Mouse (Mus musculus) frontal cortex, postnatal 10 days (tissue): ENCODE measurements around the gene Hist1h3a.
A peak's percentile ranks its signal among the peaks of the same experiment; 100 is the strongest.
"Not testable (repeated sequence)": the region's sequence is repeated elsewhere in the genome, so short reads cannot be mapped to it uniquely, and the experiment has no call there.

Experiments used
- DNase-seq, 2 experiments: peaks; one replicate each; pipeline ENCODE4 v3.0.0; 2022; ENCODE audit warnings: low spot score in 2 of 2, mixed read lengths in 1 of 2

The Hist1h3a gene

DNA sequence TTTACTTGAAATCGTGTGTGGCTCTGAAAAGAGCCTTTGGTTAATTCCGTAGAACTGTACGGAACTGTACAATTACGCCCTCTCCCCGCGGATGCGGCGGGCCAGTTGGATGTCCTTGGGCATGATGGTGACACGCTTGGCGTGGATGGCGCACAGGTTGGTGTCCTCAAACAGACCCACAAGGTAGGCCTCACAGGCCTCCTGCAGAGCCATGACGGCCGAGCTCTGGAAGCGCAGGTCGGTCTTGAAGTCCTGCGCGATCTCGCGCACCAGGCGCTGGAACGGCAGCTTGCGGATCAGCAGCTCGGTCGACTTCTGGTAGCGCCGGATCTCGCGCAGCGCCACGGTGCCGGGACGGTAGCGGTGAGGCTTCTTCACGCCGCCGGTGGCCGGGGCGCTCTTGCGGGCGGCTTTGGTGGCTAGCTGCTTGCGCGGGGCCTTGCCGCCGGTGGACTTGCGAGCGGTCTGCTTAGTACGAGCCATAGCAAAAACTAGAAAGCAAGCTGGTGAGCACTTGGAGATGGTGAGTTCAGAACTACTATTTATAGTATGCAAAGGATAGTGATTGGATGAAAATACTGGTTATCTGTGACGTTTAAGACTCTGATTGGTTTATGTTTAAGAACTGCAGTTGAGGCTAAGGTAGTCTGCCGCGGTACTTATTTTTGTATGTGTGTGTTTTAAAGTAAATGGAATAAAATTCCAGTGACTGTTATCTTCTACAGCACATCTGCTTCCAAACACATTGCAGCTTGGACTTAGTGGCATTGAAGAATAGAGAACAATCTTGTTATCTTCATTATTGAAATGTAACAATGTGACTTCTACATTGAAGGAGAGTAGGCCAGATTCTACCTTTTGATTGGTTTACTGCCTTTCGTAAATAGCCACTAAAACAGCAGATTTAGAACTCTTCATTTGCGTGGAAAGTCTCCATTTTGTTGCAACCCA is at the start of gene Hist1h3a:
Hist1h3a (minus strand) TSS at position 516 of the 951 bp plus-strand sequence.
- DNase-seq: peak; percentile 49 to 56

DNA sequence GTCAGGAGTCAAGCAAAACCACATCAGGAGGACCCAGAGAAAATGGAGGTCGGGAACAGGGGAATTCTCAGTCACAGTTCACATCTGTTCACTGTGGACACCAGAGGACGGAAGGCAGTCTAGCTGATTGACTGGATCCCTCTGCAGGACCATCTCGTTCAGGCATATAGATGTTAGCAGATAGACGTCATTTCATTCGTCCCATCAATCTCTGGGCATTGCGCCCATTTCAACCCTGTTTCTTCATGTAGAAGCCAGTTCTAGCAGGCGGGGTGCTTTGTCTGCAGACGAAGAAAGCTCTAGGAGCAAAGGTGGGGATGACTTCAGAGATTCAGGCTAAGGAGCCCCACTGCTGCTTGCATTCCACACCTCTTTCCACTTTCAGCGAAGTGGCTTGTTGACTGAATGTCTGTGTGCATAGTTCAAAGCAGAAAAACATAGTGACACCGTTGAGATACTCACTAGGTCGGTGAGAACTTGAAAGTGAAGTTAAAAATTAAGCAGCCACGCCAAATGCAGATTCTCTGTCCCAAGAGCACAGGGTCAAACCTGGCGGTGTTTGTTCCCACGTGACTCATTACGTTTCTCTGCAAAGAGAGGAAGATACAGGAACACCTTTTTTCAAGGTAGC is 44.4 kb upstream of the Hist1h3a start, which contains the start of gene Slc17a2:
Slc17a2 (plus strand) TSS at position 572 of the 631 bp plus-strand sequence.
- DNase-seq: no peak

DNA sequence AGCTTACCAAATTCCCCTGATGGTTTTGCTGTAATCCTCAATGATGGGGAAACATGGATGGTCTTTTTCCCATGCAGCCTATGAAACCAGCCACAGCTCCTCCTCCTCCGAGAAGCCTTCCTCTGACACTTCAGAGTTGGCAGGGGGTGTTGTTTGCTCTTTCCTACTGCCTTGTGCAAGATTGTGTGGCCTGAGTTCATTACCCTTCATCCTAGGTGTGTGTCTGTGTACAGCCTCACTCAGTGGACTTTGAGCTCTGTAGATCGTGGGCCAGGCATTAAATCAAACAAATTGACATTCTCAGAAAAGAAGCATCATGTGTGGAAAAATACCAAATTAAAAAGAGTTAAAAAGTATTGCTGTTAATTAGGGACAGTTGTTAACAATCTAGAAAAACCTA is 42.3 kb upstream of the Hist1h3a start:
- DNase-seq: no peak

DNA sequence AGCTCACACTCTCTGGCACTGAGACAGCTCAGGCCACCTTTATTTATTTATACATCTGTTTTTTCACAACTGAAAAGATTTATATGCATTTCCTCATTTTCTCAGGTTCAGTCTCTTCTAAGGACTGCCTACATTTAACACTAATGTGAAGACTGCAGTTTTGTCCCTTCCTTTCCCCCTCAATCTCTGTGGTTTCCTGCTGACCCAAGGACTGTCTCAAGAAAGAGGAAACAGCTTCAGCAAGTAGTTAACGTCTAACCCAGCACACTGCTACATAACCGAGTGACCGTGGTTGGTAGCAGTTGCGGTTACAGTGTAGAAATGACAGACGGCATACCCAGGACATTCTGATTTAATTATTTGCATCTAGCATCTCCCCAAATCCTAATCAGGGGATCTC is 37.2 kb upstream of the Hist1h3a start:
- DNase-seq: no peak

DNA sequence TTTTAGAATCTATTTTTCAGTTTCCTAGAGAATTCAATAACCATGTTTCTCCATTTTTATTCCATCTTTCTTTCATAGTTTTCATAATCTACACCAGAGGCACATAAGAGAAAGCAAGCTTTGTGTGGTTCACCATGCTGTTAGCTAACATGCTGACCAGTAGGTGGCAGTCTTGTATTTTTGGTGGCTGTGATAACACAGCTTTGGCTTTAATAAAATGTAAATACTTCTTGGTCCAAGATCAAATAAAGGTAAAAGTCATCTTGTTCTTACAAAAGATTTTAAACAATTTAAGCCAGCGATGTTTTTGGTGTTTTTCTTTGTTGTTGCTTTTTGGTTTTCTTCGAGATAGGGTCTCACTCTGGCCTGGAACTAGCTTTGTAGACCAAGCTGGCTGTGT is 30.3 kb upstream of the Hist1h3a start:
- peak in 1 of 2 experiments; percentile 33 for DNase-seq

DNA sequence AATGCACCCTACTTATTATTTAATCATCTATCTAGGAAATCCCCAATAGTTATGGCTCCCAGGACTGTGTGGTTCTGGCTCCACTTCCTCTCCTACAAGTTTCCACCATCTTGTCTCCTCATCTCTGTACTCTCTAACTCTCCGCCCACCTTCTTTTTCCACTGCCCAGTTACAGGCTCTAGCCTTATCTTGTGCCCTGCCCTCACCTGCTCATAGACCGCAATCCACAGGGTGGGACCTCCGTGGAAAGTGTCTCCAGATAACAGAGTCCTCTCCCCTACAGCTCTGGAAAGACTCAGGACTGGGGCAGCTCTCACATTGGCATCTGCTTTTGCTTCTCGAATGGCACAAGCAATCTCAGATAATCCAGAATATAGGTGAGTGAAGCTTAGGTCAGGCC is 16.8 kb upstream of the Hist1h3a start:
- DNase-seq: no peak

DNA sequence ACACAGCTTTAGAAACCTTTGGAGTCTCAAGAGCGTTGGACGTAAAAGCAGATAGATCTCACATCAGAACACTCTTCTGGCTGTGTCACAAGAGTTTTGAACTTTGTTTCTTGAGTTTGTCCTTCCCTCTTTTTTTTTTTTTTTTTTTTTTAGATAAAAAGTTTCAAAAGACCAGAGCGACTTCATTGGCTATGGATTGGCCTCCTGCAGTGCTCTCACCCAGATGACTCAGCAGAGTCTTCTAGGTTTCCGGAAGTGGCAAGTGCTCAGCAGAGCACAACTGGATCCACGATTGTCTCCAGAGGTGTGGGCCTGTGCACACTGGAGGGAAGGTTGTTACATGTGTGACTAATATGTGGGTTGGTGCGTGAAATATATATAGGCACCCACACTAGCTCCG is 16.2 kb upstream of the Hist1h3a start:
- no peak for DNase-seq

DNA sequence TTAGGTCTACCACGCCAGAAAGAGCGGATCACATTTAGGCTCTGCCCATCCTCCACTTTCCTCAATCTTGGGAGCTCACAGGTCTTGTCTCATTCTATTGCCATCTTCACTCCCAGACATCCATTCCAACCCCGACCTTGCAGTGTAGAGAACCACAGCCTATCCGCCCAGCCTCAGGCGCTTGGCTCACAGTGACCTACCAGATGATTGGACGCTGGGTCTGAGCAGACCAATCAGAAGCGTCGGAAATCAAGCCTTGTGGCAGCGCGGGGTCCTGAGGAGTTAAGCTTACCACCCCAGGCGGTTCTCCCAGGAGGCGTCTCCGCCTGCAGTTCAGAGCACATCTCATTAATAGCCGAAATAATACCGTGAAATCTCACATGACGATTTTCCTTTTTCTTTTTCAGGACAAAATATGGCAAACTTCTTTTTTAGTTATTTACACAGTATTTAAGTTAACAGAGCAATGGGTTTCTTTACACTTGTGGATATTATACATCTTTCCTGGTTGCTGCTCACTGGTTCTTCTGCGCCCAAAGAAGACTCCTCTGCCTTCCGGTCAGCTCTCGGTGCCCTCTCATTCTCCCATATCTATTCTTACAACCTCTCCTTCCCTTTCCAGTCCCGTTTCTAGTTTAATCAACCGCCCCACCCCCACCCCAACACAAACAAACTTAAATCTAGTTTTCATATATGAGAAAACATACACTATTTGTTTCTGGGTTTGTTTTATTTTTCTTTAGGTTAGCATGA is 10.6 kb upstream of the Hist1h3a start:
- DNase-seq: peak in 1 of 2 experiments; percentile 43

DNA sequence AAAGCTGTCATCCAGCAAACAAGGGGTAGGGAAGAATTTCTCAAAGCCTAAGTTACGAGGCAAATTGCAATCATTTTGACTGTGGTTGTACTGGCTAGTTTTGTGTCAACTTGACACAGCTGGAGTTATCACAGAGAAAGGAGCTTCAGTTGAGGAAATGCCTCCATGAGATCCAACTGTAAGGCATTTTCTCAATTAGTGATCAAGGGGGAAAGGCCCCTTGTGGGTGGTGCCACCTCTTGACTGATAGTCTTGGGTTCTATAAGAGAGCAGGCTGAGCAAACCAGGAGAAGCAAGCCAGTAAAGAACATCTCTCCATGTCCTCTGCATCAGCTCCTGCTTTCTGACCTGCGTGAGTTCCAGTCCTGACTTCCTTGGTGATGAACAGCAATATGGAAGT is 7.4 kb upstream of the Hist1h3a start, which contains the start of gene Trim38:
Trim38 (plus strand) TSS at position 301 of the 400 bp plus-strand sequence.
- not testable (repeated sequence) for DNase-seq

DNA sequence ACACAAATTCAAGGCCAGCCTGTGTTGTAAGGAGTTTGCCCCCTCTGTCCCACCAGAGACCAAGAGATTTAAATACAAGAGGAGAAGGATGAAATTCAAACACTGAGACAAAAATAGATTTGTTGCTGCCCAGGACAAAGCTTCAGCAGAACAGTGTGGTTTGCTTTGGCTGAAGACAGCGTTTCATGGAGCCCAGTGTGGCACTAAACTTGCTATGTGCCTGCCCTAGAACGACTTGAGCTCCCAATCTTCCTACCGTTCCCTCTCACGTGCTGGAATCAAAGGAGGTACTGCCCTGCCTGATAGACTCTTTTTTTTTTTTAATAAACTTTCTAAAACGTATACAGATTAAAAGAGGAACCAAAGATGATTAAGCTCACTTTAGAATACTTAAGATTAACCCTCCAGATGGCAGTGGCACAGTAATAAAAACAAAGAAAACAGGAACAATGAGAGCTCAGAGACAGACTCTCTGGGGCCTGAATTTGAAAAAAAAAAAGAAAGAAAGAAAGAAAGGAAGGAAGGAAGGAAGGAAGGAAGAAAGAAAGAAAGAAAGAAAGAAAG is 6.7 kb upstream of the Hist1h3a start:
- DNase-seq: no peak

DNA sequence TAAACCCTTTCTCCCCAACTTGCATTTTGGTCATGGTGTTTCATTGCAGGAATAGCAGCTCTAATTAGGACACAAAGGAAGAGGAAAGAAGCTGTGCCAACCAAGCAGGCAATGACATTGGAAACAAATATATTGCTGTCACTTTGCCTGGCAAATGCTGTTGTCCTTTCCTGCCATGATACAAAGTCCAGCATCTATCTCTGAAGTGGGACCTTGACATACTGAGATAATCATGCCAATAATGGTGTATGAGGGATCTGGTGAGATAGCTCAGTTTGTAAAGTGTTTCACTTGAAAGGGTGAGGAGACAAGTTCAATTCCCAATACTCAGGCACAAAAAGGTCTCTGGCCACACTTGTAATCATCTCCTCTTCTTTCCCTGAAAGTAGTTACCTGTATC is 4.6 kb upstream of the Hist1h3a start:
- no peak for DNase-seq

DNA sequence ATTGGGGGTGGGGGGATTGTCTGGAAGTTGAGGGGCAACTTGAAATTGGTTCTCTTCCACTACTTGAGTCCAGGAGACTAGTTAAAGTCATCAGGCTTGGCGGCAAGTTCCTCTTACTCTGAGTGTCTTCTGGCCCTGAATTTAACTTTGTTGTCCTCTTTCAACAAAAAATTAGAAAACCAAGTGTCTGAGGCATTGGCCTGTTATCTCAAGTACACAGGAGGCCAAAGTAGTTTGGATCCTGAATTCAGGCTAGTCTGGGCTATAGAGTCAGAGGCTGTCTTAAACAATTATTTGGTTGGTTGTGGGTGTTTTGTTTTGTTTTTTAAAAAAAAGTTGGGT is 3.0 kb upstream of the Hist1h3a start:
- DNase-seq: no peak

DNA sequence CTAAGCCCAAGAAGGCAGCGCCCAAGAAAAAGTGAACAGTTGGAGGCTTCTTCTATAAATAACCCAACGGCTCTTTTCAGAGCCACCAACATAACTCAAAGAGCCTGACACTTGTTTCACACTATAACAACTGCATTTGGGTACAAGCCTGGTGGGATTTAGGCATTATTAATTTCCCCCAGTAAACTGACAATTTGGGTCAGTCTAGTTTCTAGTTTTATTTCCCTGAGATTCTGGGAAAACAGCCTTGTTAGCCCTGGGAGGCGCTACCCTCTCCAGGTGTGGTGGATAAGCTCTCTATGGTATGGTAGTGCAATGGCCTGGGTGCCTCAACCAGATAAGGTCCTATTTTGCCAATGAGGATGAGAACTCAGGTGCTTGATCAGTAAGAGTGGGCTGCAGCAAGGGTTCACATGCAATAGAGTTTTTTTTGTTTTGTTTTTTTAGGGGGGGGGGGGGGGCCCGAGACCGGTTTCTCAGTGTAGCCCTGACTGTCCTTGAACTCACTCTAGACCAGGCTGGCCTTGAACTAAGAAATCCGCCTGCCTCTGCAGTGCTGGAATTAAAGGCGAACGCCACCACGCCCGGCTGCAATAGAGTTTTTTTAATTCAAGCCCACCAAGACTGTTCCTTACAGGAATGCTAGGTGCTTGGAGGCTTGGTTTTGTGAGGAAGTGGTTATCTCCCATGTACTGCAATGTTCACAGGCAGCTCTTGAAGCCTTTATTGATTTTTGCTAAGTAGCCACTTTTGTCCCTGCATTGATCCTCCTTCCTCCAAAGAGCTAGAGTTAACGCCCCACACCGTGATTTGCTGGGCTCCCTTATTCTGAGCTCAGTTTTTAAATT is 2.4 kb upstream of the Hist1h3a start:
- DNase-seq: no peak

DNA sequence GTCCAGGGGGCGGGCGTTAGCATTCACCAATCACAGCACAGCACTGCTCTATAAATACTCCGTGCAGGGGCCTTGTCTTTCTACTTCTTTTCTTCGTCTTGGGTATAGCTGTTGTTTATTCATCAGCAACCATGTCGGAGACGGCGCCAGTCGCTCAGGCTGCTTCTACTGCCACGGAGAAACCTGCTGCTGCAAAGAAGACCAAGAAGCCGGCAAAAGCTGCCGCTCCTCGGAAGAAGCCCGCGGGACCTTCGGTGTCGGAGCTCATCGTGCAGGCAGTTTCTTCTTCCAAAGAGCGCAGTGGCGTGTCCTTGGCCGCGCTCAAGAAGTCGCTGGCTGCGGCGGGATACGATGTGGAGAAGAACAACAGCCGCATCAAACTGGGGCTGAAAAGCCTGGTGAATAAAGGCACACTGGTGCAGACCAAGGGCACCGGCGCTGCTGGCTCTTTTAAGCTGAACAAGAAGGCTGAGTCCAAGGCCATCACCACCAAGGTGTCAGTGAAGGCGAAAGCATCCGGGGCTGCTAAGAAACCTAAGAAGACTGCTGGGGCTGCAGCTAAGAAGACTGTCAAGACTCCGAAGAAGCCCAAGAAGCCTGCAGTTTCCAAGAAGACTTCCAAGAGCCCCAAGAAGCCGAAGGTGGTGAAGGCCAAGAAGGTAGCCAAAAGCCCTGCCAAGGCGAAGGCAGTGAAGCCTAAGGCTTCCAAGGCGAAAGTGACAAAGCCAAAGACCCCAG is 1.6 kb upstream of the Hist1h3a start, which contains the start of gene Hist1h1a:
Hist1h1a (plus strand) TSS at position 81 of the 738 bp plus-strand sequence.
- peak; percentile 77 to 78 for DNase-seq

DNA sequence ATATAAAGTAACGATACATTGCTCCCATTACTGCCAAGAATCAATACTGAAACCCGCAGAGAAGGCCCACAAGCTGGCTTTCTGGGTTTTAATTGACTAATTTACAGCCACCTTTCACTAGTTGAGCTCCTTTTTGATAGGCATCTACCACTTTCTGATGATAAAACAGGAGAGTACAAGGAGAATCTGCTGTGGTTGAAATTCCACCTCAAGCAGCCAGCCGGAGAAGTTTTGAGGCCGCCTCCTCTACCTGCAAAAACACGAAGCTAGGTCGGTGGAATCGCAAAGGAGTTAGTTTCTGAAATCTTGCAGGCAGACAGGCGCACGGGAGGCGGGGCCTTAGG is 1.0 kb upstream of the Hist1h3a start:
- DNase-seq: no peak

DNA sequence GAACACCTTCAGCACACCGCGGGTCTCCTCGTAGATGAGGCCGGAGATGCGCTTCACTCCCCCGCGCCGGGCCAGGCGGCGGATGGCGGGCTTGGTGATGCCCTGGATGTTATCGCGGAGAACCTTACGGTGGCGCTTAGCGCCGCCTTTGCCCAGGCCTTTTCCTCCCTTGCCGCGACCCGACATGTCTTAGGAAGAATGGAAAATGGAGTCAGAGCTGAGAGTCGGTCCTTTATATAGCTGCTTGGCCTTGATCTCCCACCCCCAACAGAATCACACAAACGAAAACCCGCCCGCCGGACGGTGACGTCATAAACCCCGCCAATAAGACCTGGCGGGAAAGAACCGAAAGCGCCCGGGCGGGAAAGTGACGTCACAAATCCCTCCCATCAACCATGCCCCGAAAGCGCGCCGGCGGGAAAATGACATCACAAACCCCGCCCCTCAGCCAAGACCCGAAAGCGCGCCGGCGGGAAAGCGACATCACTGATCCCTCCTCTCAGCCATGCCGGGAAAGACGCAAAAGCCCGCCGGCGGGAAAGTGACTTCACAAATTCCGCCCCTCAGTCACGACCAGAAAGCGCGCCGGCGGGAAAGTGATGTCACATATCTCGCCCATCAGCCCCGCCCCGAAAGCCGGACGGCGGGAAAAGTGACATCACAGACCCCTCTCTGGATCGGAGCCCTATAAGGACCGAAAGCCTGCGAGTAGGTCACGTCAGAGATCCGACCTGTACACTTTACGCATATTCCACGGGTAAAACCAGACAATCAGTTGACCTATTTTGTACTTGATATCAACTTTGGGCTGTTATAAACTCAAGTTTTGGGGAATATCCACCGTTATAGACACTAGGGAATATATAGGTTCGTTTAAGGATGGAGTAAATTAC is 968 bp downstream of the Hist1h3a start, which contains the start of gene Hist1h4a:
Hist1h4a (minus strand) TSS at position 259 of the 893 bp plus-strand sequence.
- DNase-seq: peak; percentile 98 to 99

DNA sequence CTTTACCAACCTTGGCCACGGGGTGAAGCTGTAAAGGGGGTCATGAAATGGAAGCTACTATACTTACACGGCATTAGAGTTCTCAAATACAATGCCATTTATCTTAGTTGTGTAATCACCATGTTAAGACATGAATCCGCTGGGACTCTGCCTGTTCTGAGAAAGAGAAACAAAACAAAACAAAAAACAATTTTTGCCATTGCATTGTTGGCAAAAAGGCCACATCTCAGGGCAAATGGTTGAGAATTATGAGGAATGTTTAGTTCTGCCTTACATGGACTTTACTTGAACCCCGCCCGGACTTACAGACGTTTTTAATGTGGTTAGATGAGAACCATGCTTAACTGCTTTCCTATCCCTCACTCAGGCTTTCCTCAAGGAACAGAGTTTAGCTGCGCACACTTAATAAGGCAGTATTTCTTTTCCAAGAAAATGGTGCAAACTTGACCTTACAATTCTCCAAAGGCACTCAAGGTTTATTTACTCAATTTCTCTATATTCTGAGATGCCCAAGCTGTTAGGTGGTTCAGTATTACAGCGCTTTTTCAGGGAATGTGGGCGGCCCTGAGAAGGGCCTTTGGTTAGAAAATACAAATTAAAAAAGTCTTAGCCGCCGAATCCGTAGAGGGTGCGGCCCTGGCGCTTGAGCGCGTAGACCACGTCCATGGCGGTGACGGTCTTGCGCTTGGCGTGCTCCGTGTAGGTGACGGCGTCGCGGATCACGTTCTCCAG is 1.8 kb downstream of the Hist1h3a start:
- no peak for DNase-seq

DNA sequence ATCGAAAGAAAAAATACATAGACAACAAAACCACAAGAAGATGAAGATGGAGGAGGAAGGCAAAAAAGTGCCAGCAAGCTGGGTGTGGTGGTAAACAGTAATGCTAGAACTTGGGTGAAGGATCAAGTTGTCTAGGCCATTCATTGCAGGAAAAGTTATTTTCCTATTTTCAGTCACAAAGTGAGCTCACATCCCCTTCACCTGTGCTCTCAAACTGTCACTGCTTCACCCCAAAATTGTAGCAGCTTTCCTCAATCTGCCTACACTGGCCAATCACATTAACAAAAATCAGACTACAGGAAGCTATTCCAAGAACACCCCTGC is 2.3 kb downstream of the Hist1h3a start:
- no peak for DNase-seq
